Mouse (Mus musculus) ovary, postnatal 36 days (tissue): Measurements from ENCODE around the gene Adrm1.
A peak's percentile ranks its signal among the peaks of the same experiment; 100 is the strongest.

Experiments
- DNase-seq: peaks from one replicate; pipeline ENCODE4 v3.0.0; 2022; ENCODE audit warnings: low spot score, mixed read lengths

The Adrm1 gene

DNA sequence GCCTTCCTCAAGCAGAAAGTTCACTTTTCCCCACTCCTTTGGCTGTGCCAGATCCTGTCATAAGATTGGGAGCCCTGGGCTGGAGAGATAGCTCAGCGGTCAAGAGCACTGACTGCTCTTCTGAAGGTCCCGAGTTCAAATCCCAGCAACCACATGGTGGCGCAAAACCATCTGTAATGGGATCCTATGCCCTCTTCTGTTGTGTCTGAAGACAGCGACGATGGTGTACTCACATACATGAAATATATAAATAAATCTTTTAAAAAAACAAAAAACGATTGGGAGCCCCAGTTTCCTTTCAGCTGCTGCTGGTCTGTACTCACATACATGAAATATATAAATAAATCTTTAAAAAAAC, 13.4 kb downstream of the Adrm1 start:
- no peak for DNase-seq

- DNase-seq = no peak
Measured at GRCm38 (mm10) chr2:180185686-180186085, 14.4 kb downstream of the Adrm1 start.

DNA sequence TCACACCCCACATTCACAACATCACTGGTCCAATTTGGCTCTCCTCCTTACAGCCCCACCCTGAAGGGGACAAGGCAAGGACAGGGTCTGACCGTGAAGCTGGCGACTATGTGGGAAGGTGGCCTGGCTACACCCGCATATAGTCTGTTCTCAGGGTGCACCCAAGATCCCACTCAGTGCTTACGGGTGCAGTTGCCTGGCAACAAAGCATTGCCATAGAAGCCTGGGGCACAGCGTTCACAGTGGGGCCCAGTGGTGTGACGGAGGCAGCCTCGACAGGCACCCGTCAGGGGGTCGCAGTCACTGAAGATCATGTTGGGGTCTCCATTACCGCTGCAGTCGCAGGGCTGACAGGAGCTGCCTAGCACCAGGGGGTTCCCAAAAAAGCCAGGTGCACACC, 16.1 kb downstream of the Adrm1 start:
- no peak for DNase-seq

DNA sequence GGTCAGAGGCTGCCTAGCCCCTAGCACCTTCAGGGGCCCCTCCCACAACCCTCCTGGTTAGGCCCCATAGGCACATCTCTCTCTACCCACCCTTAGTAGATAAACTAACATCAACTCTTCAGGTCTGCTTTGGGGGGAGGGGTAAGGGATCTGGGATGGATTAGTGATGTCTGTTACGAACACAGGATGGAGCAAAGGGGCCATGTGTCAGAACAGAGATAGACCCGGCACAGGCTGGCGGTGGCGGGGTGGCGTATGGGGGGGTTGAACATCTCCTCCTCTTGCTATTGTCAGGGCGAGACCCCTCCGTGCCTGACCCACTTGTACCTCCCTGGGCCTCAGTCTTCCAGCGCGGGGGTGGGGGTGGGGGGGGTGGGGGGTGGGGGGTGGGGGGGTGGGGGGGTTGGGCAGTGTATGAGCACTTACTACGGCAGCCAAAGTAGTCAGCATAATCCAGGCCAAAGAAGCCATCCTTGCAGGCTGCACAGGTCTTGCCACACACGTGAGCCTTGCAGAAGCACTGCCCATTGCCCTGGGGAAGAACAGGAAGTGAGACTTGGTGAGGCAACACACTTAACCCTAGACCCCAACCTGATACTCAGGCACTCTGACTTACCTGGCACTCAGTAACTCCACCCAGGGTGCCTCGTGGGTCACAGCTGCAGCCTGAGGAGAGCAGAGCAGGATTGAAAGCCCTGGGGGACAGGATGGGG, 25.5 kb downstream of the Adrm1 start:
- DNase-seq = no peak

DNA sequence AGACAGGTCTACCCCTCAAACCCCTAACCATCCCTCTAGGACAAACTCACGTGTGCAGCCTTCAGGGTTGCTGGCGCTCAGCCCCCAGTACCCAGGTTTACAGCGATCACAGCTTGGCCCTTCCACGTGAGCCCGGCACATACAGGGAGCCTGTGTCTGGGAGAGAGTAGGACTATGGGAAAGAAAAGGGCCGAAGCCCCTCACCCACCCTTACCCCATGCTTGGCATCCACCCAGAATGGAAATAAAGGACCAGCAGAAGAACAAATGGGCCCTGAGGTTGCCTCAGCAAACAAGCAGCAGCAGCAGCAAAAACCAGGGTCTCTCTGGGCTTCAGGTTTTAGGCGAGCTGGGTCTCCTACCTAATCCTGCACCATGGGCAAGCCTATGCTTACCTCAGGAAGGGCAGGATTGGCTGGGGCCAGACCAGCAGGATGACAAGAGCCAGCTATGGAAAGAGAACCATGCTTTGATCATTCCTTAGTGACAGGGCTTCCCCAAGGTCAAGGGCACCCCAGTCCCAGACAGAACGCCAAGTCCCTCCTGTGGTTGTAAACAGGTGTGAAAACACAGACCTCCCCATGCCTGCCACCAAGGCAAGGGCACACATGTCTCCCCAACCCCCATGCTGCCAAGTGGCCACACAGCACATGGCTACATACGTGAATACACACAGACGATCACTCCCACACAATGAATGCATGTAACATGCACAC, 26.2 kb downstream of the Adrm1 start:
- DNase-seq = no peak

GRCm38 (mm10) chr2:180198782-180199181, 27.5 kb downstream of the Adrm1 start:
- no peak for DNase-seq

DNA sequence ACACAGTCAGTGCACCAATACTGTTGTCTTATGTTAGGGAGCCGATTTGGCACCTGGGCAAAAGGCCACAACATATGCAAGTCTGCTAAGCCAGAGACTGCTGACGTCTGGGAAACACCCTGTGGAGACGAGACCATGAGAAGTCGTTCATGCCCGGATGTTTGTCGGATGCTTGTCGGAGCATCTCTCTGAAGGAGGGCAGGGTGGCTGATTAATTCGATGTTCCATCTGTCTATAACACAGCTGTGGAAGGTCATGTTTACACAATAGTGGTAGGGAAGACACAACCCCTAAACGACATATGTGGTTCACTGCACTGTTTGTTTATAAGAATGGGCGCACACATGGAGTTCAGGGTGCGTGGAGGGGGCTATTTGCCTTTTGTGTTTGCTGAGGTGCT, 29.4 kb downstream of the Adrm1 start:
- DNase-seq = no peak

DNA sequence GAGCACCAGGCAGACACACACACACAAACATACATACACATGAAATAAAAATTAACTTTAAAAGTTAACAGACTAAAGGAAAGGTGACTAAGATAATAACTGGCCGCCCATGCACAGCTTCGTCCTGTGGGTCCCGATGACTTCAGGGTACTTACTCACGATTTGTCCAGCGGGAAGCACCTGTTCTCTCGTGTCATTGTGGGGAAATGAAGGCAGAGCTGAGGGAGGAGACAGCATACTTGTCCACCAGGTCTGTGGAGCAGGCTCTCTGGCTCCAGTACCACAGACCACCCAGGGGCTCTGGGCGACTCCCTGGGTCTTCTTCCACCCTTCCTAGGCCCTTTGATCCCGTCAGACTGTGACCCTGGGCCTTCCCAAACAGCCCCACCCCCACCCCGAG, 30.0 kb downstream of the Adrm1 start:
- no peak for DNase-seq

DNA sequence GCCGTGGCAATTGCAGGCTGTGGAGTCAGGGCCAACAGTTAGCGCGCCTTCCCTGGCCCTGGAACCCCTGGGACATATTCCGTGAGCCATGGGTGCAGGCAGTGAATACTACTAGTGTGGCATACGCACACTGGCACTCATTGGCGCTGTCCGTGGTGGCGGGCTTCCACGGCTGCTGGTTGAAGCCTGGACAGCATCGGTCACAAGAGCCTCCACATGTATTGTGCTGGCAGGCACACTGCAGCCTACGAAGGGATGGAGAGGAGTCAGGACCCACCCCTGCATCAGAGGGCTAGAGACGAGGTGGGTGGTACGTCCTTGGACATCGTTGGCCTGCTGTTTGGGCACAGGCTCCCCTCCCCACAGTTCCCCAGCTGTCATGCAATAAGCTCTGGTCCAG, 31.0 kb downstream of the Adrm1 start:
- no peak for DNase-seq

DNA sequence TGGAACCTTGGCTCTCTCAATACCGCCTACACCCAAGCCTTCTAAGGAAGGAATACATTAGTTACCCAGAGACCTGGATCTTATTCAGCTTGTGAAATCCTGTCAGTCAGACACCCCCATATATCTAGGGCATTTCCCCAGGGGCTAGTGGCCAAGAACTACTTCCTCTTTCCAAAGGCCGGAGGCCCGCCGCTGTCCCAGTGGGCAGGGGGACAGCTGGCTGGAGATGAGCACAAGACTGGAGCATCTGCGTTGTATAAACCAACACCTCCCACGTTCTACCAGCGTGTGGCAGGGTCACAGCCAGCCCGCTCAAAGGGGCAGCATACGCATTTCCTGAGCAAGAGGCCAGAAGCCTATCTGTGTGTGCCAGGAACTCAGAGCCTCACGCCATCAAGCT, 31.5 kb downstream of the Adrm1 start:
- DNase-seq = no peak

DNA sequence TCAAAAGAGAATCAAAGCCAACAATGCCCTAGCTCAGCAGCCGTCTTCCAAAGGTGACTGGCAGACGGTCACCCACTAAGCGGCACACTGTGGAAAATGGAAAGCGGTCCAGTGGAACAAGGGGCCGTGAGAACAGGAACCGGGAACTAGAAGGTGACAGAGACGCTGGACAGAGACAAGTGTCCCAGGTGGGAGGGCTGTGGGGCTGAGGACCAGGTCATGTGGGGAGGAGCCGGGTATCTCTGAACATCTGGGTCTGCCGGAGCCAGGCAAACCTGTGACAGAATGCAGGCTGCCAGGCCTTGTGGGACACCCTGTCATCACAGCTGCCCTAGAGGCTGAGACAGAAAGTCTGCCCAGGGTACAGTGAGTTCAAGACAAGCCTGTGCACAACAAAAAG, 33.2 kb downstream of the Adrm1 start:
- DNase-seq = no peak

DNA sequence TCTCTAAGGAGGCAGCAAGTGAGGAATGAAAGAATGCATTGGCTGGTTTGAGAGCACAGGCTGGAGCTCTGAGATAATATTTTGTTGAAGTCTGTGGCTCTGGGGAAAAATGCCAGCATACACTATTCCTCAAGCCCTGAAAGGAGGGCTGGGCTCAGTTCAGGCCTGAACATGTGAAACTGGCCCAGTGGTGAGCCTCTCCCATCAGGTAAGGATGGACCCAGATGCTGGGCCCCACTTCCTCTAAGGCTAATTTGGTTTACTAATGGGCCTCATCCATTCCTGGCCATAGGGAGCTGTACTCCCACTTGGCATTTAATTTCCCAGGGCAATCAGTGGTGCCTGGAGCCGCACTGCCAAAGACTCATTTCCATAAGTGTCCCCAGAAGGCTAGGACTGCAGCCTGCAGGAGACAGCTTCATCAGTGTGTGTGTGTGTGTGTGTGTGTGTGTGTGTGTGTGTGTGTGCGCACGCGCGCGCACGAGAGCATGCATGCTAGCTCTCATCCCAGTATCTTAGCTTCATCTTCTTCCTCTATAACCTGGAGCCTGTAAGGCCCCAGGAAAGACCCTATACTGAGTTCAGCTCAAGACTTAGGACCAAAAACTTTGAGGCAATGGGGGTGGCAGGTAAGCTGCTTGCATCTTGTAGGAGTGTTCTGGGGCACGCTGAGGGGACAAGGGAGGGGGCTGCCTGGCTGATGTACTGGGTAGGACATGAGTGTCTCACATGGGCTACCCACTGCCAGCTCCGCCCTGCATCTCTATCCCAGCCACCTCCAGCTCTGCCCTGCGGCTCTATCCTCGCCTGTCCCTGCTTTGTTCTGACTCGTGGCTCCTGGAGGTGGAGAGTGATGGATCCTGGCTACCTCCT, 34.0 kb downstream of the Adrm1 start:
- no peak for DNase-seq

GRCm38 (mm10) chr2:180205956-180206280, 34.6 kb downstream of the Adrm1 start:
- DNase-seq = no peak

DNA sequence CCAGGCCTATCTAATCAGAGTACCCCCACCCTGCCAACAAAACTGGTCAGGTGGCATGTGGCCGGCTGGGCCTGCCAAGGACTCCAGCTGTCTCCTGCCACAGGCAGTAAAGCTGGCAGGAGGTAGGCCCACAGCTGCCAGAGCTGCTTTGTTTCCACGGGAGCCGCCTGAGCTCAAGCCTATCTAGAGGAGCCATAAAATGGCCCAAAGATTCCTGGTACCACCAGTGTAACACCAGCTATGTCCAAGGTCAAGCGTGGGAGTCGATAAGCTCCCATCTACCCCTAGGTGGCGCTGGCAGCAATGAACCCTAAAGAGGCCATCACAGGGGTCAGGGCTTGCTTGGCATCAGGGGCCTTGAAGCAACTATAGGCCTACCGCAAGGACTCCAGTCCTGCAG, 36.6 kb downstream of the Adrm1 start:
- DNase-seq = peak; percentile 51

- no peak for DNase-seq
Measured at GRCm38 (mm10) chr2:180208976-180209375, 37.7 kb downstream of the Adrm1 start.

DNA sequence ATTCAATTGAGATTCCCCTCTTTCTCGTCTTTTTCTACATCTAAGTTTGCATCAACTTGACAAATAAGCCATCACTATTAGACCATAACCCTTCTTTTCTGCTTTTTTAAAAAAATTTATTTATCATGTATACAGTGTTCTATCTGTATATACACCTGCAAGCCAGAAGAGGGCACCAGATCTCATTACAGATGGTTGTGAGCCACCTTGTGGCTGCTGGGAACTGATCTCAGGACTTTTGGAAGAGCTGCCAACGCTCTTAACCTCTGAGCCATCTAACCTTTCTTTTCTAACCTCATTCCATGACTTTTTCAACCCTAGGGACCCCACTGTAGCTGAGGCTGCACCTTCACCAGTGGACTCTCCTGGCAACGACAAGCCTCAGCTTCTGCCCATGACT, 41.0 kb downstream of the Adrm1 start:
- no peak for DNase-seq

DNA sequence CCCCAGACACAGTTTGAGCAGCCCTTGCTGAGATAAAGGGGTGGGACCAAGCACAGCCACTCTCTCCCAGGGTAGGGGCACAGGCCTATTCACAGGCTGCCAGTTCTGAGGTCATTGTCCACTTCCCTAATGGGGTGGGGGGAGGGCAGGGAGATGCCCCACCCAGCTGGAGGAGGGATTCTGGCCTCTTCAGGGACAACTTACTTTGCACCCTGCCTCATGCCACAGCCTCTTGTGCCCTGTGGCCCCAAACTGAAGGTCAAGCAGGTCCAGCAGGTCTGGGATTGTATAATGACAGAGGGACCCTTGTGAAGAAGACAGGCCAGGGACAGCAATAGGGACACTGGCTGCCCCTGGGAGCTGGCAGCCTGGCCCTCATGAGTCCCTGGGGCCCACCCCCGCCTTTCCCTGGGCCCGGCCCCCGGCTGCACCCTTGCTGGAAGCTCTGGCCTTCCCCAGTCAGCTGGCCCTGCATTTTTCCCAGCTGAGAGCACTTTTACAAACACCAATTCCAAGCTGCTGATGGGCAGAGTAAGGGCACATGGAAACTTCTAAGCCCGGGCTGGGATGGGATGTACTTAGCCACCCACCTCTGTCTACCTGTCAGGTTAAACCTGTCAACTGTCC, 43.2 kb downstream of the Adrm1 start:
- no peak for DNase-seq

GRCm38 (mm10) chr2:180215011-180215461, 43.8 kb downstream of the Adrm1 start:
- no peak for DNase-seq

- DNase-seq = no peak
Measured at GRCm38 (mm10) chr2:180215951-180216350, 44.7 kb downstream of the Adrm1 start.

- DNase-seq = no peak
Measured at GRCm38 (mm10) chr2:180216921-180217320, 45.6 kb downstream of the Adrm1 start.

GRCm38 (mm10) chr2:180217587-180217986, 46.3 kb downstream of the Adrm1 start:
- DNase-seq = peak; percentile 62

GRCm38 (mm10) chr2:180218241-180218640, 47.0 kb downstream of the Adrm1 start:
- no peak for DNase-seq

DNA sequence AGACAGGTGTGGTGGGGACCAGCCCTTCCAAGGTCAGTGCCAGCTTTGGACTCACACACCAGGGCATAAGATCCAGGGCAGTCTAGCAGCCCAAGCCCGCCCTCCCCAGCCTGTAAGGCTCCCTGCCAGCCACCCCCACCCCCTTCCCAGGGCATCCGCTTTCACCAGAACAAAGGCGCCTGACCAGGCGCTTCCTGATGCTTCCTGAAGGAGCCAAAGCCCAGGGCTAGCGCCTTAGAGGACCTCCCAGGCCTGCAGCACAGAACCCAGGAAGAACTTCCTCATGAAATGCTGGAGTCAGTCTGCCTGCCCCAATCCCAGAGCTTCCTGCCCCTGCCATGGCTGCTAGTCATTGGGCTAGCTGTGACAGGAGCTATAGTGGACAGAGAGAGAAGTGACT, 47.4 kb downstream of the Adrm1 start:
- peak; percentile 6 for DNase-seq
